Mouse (Mus musculus) urinary bladder, postnatal 10 days (tissue): Measurements from ENCODE around the gene 1700012B09Rik.

Experiments used
- DNase-seq: peaks from one replicate; pipeline ENCODE4 v3.0.0; 2022; ENCODE audit warnings: low spot score

Gene 1700012B09Rik

DNA sequence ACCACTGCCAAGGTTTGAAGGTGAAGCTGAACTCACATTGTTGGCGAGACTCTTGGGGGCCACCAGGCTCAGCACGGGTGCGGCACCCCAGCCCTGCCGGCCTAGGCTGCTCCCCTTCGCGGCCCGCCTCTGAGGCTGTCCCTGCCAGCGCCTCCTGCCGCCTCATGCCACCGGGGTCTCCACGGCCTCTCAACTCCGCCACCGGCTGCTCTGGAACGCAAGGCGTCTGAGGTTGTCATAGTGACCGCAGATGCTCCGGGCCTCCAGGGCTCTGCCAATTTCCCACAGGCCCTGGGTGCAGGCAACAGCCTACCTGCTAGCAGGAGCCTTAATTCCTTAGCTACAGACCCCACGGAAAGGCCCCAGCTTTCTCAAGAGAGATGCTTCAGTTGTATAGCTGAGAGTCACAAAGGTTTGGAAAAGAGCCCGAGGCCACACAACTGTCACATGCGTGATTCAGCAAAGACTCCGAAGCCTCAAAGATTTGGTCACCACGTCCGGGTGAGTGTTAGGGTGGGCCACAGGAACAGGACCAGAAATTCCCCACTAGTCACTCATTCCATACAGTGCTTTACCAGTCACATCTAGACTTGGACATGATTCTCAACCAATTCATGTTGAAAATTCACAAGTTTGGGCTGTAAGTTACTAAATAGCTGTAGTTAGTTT is at the start of gene 1700012B09Rik:
1700012B09Rik (minus strand) TSS at position 228 of the 669 bp plus-strand sequence.
- DNase-seq: no peak

GRCm38 (mm10) chr9:14810111-14810510 is 39.3 kb upstream of the 1700012B09Rik start:
- DNase-seq: no peak

DNA sequence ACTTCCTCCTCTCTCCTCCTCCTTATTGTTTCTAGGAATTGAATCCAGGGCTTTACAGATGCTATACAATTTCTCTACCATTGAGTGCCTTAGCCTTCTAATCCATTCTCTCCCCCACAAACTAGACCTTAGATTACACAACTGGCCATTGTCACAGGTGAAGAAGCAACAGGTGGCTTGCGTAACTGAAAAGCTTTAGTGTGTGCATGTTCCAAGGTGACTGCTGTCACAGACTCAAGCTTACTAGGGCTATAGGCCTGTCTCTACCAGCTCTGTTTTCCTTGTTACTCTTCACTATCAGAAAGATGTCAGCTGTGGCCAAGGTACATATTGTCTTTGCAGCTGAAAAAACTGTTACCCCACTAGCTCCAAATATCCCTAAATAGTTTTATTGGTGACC is 36.0 kb upstream of the 1700012B09Rik start:
- DNase-seq: no peak

- DNase-seq: no peak
Observed at GRCm38 (mm10) chr9:14805714-14806113, 34.9 kb upstream of the 1700012B09Rik start.

GRCm38 (mm10) chr9:14787356-14787755 is 16.5 kb upstream of the 1700012B09Rik start:
- DNase-seq: no peak

- DNase-seq: peak; percentile 63
Observed at GRCm38 (mm10) chr9:14784039-14785002, 13.5 kb upstream of the 1700012B09Rik start, which contains the start of the genes Mre11a and Ankrd49. TSS of gene Mre11a (plus strand) at chr9:14784654. TSS of gene Ankrd49 (minus strand) at chr9:14784856.

DNA sequence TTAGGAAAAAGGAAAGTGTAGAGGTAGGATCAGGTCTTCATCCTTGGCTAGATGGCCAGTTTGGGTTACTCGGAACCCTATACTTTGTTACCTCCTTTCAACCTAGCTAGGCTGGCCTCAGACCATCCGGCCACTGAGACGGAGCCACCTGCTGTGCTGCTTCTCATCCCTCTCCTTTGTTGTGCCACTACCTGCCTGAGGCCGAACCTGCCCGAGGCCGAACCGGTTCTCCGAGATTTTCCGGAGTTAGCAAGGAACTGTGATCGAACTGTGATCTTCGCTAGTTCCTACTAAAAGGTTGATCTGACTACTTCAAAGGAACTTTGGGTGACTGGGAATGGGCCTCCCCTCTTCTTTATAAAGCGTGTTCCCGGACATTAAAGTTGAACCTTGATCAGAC is 7.5 kb upstream of the 1700012B09Rik start:
- DNase-seq: no peak

- no peak for DNase-seq
Observed at GRCm38 (mm10) chr9:14773813-14774212, 3.0 kb upstream of the 1700012B09Rik start.

DNA sequence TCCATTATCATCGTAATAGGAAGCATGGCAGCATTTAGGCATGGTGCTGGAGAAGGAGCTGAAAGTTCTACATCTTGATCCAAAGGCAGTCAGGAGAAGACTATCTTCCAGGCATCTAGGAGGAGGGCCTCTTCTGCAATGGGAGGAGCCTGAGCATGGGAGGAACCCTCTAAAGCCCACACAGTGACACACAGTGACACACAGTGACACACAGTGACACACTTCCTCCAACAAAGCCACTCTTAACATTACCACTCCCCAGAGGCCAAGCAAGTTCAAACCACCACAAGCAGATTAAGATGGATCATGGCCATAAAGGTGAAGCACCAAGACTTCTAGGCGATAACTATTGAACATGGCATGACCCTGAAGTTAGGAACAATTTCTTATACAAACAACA is 1.2 kb upstream of the 1700012B09Rik start:
- DNase-seq: no peak

- no peak for DNase-seq
Observed at GRCm38 (mm10) chr9:14769811-14770210, 1.0 kb downstream of the 1700012B09Rik start.

DNA sequence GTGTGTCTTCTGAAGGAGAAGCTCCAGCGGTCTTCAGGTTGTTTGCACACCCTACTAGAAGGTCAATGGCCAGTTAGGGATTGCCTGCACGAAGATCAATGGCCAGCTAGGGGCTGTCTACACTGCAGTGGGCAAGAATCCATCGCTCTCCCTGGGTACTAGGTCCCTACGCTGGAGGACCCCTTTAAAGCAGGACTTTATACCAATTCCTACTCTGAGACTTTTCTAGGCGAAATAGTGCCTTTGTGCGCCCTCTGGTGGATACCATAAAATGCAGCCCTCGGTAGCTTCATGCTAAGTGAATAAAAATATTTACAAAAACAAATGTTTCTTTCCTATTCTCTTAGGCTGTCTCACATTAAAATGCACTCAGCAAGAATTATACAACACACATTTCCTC is 6.1 kb downstream of the 1700012B09Rik start:
- no peak for DNase-seq

DNA sequence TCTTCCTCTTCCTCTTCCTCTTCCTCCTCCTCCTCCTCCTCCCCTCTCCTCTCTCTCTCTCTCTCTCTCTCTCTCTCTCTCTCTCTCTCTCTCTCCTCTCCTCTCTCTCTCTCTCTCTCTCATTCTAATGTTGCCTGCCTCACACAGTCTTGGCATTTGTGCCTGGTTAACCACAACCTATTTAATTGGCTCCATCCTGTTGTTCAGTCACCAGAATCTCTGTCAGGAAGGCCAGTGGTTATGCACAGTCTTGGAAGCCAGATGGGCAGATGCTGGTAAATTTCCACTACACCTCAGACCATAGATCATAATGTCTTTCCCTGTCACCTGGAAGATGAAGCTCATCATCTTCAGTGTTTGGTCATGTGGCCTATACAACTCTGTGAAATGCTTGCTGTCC is 11.6 kb downstream of the 1700012B09Rik start:
- DNase-seq: no peak

GRCm38 (mm10) chr9:14758590-14758989 is 12.2 kb downstream of the 1700012B09Rik start:
- DNase-seq: no peak

DNA sequence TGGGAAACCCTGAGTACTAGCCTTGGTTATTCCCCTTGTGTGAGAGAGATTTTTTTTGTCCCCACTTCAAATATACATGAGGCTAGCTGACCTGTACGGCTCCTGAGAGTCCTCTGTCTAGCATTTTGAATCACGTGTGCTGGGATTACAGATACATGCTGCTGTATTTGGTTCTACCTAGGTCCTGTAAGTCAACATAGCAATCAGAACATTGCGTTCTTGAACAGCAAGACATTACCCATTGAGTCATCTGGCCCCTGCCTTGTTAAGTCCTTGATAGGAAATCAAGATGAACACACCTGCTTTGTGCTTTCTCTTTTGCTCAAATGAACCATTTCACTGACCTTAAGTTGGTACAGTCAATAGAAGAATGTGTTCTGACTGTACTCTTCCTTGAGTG is 16.4 kb downstream of the 1700012B09Rik start:
- no peak for DNase-seq

DNA sequence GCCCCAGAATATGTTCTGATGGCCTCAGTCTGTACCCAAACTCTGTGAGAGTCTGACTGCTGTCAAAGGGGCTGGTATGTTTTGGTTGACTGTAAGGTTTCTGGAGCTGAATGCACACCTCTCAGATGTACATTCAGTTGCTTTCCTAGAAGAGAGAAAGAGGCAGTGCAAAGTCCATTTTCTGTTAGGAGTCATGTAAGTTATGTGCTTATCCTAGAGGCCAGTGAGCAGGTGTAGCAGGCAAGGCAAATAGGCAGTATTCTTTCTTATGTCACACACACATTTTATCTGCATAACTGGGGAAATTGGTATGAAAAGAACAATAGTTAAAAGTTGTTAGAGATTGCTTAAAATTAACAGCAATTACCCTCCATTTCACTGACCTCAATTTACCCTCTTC is 16.9 kb downstream of the 1700012B09Rik start:
- DNase-seq: no peak

DNA sequence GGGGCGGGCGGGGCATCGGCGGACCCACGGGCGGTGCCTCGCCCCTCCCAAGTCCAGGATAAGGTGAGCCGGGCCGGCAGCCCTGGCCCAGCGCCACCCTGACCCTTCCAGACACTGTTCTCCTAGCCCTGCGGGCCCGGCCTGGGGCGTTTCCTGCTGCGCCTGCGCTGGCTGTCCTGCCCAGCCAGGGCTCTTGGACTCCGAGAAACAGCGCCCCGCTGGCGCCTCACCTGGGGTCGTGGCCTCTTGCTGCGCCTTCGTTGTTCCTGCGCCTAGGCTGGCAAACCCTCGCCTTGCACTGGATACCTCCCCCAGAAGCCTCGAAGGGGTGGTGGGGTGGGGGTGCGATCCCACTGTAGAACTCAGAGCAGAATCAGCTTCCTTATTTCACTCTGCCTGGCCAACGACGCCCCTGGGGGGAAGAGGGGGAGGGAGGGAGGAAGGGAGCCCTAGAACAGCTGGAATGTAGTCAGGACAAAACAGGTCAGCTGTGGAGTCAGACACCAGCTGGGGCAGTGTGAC is 18.8 kb downstream of the 1700012B09Rik start, which contains the start of gene Fut4:
Fut4 (minus strand) TSS at position 393 of the 522 bp plus-strand sequence.
- DNase-seq: no peak

GRCm38 (mm10) chr9:14751503-14752000 is 19.3 kb downstream of the 1700012B09Rik start:
- DNase-seq: no peak

DNA sequence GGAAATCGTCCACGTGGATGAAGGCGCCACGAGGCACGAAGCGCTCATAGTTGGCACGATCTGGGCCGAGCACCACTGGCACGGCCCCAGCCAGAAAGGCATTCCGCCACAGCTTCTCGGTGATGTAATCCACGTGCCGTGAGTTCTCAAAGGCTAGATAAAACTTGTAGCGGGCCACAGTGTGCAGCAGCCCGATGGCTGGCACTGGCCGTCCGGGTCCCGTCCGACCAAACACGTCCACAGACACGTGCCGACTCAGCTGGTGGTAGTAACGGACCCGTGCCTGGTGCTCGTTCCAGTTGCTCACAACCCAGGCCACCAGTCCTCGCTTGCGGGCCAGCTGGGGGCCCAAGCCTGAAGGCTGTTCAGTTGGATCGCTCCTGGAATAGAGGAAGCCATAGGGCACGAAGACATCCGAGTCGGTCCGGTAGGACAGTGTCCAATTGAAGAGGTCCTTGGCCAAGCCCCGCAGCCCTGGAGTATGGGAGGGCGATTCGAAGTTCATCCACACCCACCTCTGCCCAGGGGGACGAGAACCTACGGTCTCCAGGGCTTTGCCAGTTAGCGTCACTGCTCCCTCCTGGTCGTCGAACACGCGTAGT is 19.8 kb downstream of the 1700012B09Rik start:
- no peak for DNase-seq

DNA sequence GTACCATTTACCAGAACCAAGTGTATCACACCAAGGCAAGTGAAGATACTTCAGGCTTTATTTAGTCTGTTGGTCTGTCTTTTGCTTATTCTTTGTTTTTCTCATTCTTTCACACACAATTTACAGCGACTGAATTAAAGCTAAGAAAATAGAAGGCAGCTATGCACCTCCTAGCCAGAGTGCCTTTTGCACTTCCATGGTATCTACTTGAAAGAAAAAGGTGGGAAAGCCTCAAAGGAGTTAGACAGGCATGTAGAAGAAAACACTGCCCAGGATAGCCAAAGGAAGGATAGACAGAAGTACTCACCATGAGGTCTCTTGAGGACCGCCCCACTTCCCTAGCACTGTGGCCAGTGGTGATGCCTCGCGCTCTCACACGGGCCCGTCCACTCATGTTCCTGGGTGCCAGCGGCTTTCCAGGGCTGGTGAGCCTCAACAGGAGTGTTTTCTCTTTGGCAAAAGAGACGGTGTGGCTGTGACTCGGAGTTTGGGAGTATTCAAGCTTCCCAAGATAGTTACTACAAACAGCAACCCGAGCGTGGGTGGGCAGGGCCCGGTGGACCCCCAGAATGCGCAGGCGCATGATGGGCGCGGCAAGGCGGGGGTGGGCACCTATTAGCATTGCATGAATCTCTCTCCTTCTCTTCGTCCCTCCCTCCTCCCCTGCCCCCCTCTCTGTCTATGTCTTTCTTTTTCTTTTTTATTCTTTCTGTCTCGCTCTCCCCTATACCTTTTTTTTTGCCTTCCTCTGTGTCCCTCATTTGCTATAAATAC is 30.5 kb downstream of the 1700012B09Rik start, which contains the start of gene Piwil4:
Piwil4 (minus strand) TSS at position 583 of the 774 bp plus-strand sequence.
- no peak for DNase-seq

- DNase-seq: no peak
Observed at GRCm38 (mm10) chr9:14739498-14740150, 31.2 kb downstream of the 1700012B09Rik start.
